26 mouse cellular contexts compared by ENCODE assay signal in the genomic region with DNA sequence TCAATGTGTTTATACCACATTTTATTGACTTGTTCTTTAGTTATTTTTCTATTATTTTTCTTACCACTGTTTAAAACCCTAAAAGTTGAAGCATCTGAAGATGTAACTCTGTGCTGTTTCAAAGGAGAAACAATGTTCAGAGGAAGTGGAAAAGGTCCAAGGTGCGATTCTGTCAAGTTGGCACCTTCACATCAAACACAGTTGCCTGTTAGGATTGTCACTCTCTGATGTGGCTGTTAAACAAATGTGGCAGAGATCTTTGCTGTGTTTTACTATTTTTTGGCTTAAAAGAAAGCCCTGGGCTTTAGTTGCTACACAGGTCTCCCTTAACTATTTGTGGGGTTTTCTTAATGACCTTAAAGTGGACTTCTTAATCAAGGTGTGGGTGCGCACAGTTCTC.
"Had no signal": no experiment of that assay in that cellular context is flagged by ENCODE, and none has a peak within 500 bp of the region (broad histone marks: within the 10 kb centered on the region; RNA-seq: fewer than 3 reads in every experiment).

No protein-coding gene starts in this region.

- H3K4me3 ChIP-seq: gastrocnemius, adult 2 months; heart, embryonic 10.5 days; heart, embryonic 12.5 days; hindbrain, embryonic 10.5 days; hindbrain, embryonic 13.5 days; hindbrain, embryonic 15.5 days; kidney, embryonic 15.5 days; limb, embryonic 13.5 days; limb, embryonic 15.5 days had no signal

- H3K36me3 ChIP-seq: heart, embryonic 10.5 days; heart, embryonic 12.5 days; hindbrain, embryonic 10.5 days; hindbrain, embryonic 13.5 days; hindbrain, embryonic 15.5 days; kidney, embryonic 15.5 days; limb, embryonic 13.5 days; limb, embryonic 15.5 days had no signal

- H3K27me3 ChIP-seq: hindbrain, embryonic 13.5 days; hindbrain, embryonic 15.5 days; kidney, embryonic 15.5 days; limb, embryonic 13.5 days; limb, embryonic 15.5 days had no signal

- ATAC-seq: hindbrain, postnatal 0 days; intestine, embryonic 16.5 days had no signal

- H3K27ac ChIP-seq: gastrocnemius, adult 2 months; heart, embryonic 10.5 days; hindbrain, embryonic 10.5 days; hindbrain, embryonic 13.5 days; hindbrain, embryonic 15.5 days; hindbrain, postnatal 0 days; kidney, embryonic 15.5 days; kidney, postnatal 0 days; limb, embryonic 13.5 days; limb, embryonic 15.5 days had no signal

- DNase-seq: gastrocnemius, adult 2 months; gastrocnemius, postnatal 10 days; gastrocnemius, postnatal 25 days; heart, adult 18-20 months; heart, postnatal 10 days; heart, postnatal 4 days; kidney, adult 11 months; kidney, adult 2 months; kidney, adult 9 months; kidney, postnatal 14 days; kidney, postnatal 36 days; layer of hippocampus, adult 9-11 months; layer of hippocampus, postnatal 36 days; left cerebral cortex, postnatal 4 days had no signal

- H3K4me1 ChIP-seq: heart, embryonic 10.5 days; heart, embryonic 12.5 days; hindbrain, embryonic 10.5 days; hindbrain, embryonic 13.5 days; hindbrain, embryonic 15.5 days; kidney, embryonic 15.5 days; limb, embryonic 13.5 days; limb, embryonic 15.5 days had no signal

- H3K9ac ChIP-seq: heart, embryonic 12.5 days; hindbrain, embryonic 13.5 days; hindbrain, embryonic 15.5 days; kidney, embryonic 15.5 days; limb, embryonic 13.5 days; limb, embryonic 15.5 days had no signal

- H3K9me3 ChIP-seq: heart, embryonic 10.5 days; heart, embryonic 12.5 days; hindbrain, embryonic 10.5 days; hindbrain, embryonic 13.5 days; hindbrain, embryonic 15.5 days; kidney, embryonic 15.5 days; limb, embryonic 13.5 days; limb, embryonic 15.5 days had no signal

- H3K4me2 ChIP-seq: heart, embryonic 12.5 days; hindbrain, embryonic 13.5 days; hindbrain, embryonic 15.5 days; kidney, embryonic 15.5 days; limb, embryonic 13.5 days; limb, embryonic 15.5 days; liver, embryonic 11.5 days had no signal
